Mouse (Mus musculus) MEL (cell line): ENCODE data around the gene Pcbp4.

Source experiments
- CHD2 ChIP-seq: IDR thresholded peaks from 2 replicates; pipeline ENCODE4 v1.6.1; 2011; ENCODE audit warnings: low read length, improper control_type of control experiment
- CTCF ChIP-seq, 3 experiments: IDR thresholded peaks in 2 of 3; conservative IDR thresholded peaks in 1 of 3; 2 replicates each; pipeline ENCODE4 v1.5.1; 2011 to 2012; ENCODE audit warnings: low read length in 3 of 3, low read depth in 2 of 3, mild to moderate bottlenecking in 2 of 3, improper control_type of control experiment in 1 of 3, inconsistent platforms in 1 of 3, mixed read lengths in 1 of 3, moderate library complexity in 1 of 3; ENCODE audit not compliant: control insufficient read depth in 1 of 3, insufficient read depth in 1 of 3, poor library complexity in 1 of 3, severe bottlenecking in 1 of 3
- E2F4 ChIP-seq: IDR thresholded peaks from 2 replicates; pipeline ENCODE4 v1.6.1; 2011; ENCODE audit warnings: low read depth, low read length, improper control_type of control experiment, borderline replicate concordance
- GATA1 ChIP-seq: IDR thresholded peaks from 2 replicates; pipeline ENCODE4 v1.6.1; 2011; ENCODE audit warnings: low read depth, low read length, improper control_type of control experiment
- HCFC1 ChIP-seq: IDR thresholded peaks from 2 replicates; pipeline ENCODE4 v1.6.1; 2012; ENCODE audit warnings: low read depth, mild to moderate bottlenecking, inconsistent platforms, low read length, improper control_type of control experiment, moderate library complexity
- MYB ChIP-seq: IDR thresholded peaks from 2 replicates; pipeline ENCODE4 v1.6.1; 2011; ENCODE audit warnings: mild to moderate bottlenecking, low read depth, low read length, improper control_type of control experiment
- MYC ChIP-seq: IDR thresholded peaks from 2 replicates; pipeline ENCODE4 v1.6.1; 2011; ENCODE audit warnings: low read depth, mild to moderate bottlenecking, low read length, improper control_type of control experiment, moderate library complexity
- NELFE ChIP-seq: IDR thresholded peaks from 2 replicates; pipeline ENCODE4 v1.6.1; 2011; ENCODE audit warnings: low read depth, low read length, improper control_type of control experiment
- NRF1 ChIP-seq: IDR thresholded peaks from 2 replicates; pipeline ENCODE4 v1.6.1; 2014; ENCODE audit warnings: low read depth, mild to moderate bottlenecking, inconsistent platforms, low read length, improper control_type of control experiment, moderate library complexity; ENCODE audit not compliant: poor library complexity, insufficient read depth, severe bottlenecking
- POLR2A ChIP-seq, 2 experiments: IDR thresholded peaks; 2 replicates each; pipeline ENCODE4 v1.6.1; 2011 to 2012; ENCODE audit warnings: low read length in 2 of 2, mild to moderate bottlenecking in 2 of 2, control low read depth in 1 of 2, improper control_type of control experiment in 1 of 2, low read depth in 1 of 2, moderate library complexity in 1 of 2; ENCODE audit not compliant: control insufficient read depth in 1 of 2, insufficient read depth in 1 of 2, poor library complexity in 1 of 2
- RCOR1 ChIP-seq: IDR thresholded peaks from 2 replicates; pipeline ENCODE4 v1.6.1; 2012; ENCODE audit warnings: low read depth, mild to moderate bottlenecking, inconsistent platforms, low read length, improper control_type of control experiment
- TAL1 ChIP-seq: IDR thresholded peaks from 2 replicates; pipeline ENCODE4 v1.6.1; 2012; ENCODE audit warnings: mild to moderate bottlenecking, inconsistent platforms, low read length, moderate library complexity, mixed read lengths
- TCF12 ChIP-seq: IDR thresholded peaks from 2 replicates; pipeline ENCODE4 v1.6.1; 2014; ENCODE audit warnings: low read depth, mild to moderate bottlenecking, inconsistent platforms, low read length, improper control_type of control experiment, moderate library complexity

- TF ChIP-seq TCF12 (no peak), CTCF (IDR thresholded peaks at IDR 0.05 in 2 of 3, conservative IDR thresholded peaks at IDR 0.05 in 1 of 3; ENCODE audit: control insufficient read depth in 1 of 3, insufficient read depth in 1 of 3, low read depth in 2 of 3, low read length in 3 of 3, poor library complexity in 1 of 3, severe bottlenecking in 1 of 3) (peak; percentile 62 to 74 (median 69)), CHD2 (no peak), GATA1 (no peak), NRF1 (no peak), E2F4 (no peak), NELFE (peak; percentile 41), MYB (no peak), MYC (peak; percentile 51; the same call in 1 of the 2 replicates), RCOR1 (no peak), TAL1 (no peak), POLR2A (IDR thresholded peaks at IDR 0.05; ENCODE audit: control insufficient read depth in 1 of 2, insufficient read depth in 1 of 2, low read depth in 1 of 2, low read length in 2 of 2, poor library complexity in 1 of 2) (peak in 1 of 2 experiments; percentile 56; a peak in 1 of 4 replicates), HCFC1 (no peak)
Observed at GRCm38 (mm10) chr9:106448498-106449031, 4.5 kb upstream of the Pcbp4 start.
